Mouse (Mus musculus) ES-Bruce4 (cell line): Measurements from ENCODE around the gene Shh. TPM values are rescaled to one million over a fixed set of nuclear protein-coding genes. Genes with fewer than 3 reads are reported as not detected.

Experiments
- H3K27ac ChIP-seq: 2 replicates; pipeline ENCODE4 v1.5.1; 2012; ENCODE audit warnings: low read length, inconsistent platforms; ENCODE audit not compliant: insufficient read depth
- H3K27me3 ChIP-seq: 2 replicates; pipeline ENCODE4 v1.6.1; 2012; ENCODE audit warnings: mild to moderate bottlenecking, low read length, inconsistent platforms; ENCODE audit not compliant: control insufficient read depth, poor library complexity, insufficient read depth, severe bottlenecking
- H3K36me3 ChIP-seq: 2 replicates; pipeline ENCODE4 v1.6.1; 2012; ENCODE audit warnings: inconsistent platforms, mild to moderate bottlenecking, low read length, moderate library complexity; ENCODE audit not compliant: control insufficient read depth, poor library complexity, insufficient read depth, severe bottlenecking
- H3K4me1 ChIP-seq: one replicate; pipeline ENCODE4 v1.8.1; 2011; ENCODE audit warnings: low read length; ENCODE audit not compliant: control insufficient read depth, insufficient read depth
- H3K4me3 ChIP-seq: 2 replicates; pipeline ENCODE4 v1.5.1; 2011; ENCODE audit warnings: low read depth, mild to moderate bottlenecking, low read length
- H3K9ac ChIP-seq: 2 replicates; pipeline ENCODE4 v1.6.1; 2012; ENCODE audit warnings: low read depth, mild to moderate bottlenecking, inconsistent platforms; ENCODE audit not compliant: poor library complexity, severe bottlenecking
- H3K9me3 ChIP-seq: replicated peaks from 2 replicates; pipeline ENCODE4 v1.6.1; 2012; ENCODE audit warnings: mild to moderate bottlenecking, low read length, inconsistent platforms; ENCODE audit not compliant: control insufficient read depth, poor library complexity, insufficient read depth, severe bottlenecking
- CTCF ChIP-seq: IDR thresholded peaks from one replicate; pipeline ENCODE4 v1.8.1; 2011; ENCODE audit warnings: low read depth, low read length
- EP300 ChIP-seq: IDR thresholded peaks from 2 replicates; pipeline ENCODE4 v1.6.1; 2011; ENCODE audit warnings: low read depth, low read length; ENCODE audit not compliant: insufficient read depth
- POLR2A ChIP-seq: IDR thresholded peaks from one replicate; pipeline ENCODE4 v1.8.1; 2011; ENCODE audit warnings: low read length; ENCODE audit not compliant: insufficient read depth
- polyA plus RNA-seq: library from polyadenylated mRNA; stranded (reverse); fragments of >200 nt; gene quantifications from 2 replicates; pipeline ENCODE4 v1.2.4, GENCODE M21; 2011; ENCODE audit warnings: low read depth; ENCODE audit not compliant: missing spikeins, insufficient read depth, insufficient read length

Gene Shh
- polyA plus RNA-seq, result not detected in 2 replicates

GRCm38 (mm10) chr5:28466760-28467306 lies at the start of gene Shh:
Gene Shh (minus strand): TSS chr5:28467256.
- no peaks in the 10 kb centered on the region for H3K9me3 ChIP-seq
- peak within 1 kb of the TSS; percentile 1 for H3K4me3 ChIP-seq
- H3K36me3 ChIP-seq, result no peaks in the 10 kb centered on the region
- H3K4me1 ChIP-seq, result no peaks in the 10 kb centered on the region
- H3K27ac ChIP-seq, result no peak within 1 kb of the TSS
- H3K9ac ChIP-seq, result no peak within 1 kb of the TSS
- TF ChIP-seq EP300 (no peak), POLR2A (no peak), CTCF (no peak)
- peaks cover 38% of the 10 kb centered on the region for H3K27me3 ChIP-seq

GRCm38 (mm10) chr5:28500792-28501439 lies 33.9 kb upstream of the Shh start:
- Histone ChIP-seq H3K9ac (no peak overlapping the region), H3K4me1 (no peaks in the 10 kb centered on the region), H3K9me3 (no peaks in the 10 kb centered on the region), H3K4me3 (no peak overlapping the region), H3K27ac (no peak overlapping the region), H3K27me3 (no peaks in the 10 kb centered on the region), H3K36me3 (no peaks in the 10 kb centered on the region)
- TF ChIP-seq EP300, result no peak
- TF ChIP-seq POLR2A, result no peak

DNA sequence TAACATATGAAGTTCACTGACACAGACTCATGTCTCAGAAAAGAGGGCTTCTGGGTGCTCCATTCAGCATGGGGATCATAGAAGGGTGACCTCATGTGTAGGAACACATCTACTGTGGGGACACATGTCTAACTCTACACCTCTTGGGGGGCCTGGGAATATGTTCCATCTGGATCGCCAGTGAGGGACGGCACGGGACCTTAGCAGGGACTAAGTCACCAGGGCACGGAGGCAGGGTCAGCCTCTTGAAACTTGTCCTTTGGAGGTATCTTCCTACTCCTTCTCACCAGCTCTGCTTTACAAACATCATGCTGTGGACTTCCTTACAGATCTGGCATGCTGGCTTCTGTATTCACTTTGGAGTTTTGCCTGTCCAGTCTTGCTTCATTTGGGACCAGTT lies 31.8 kb upstream of the Shh start:
- no peaks in the 10 kb centered on the region for H3K36me3 ChIP-seq
- no peaks in the 10 kb centered on the region for H3K4me1 ChIP-seq
- no peak overlapping the region for H3K4me3 ChIP-seq
- H3K9me3 ChIP-seq, result no peaks in the 10 kb centered on the region
- no peaks in the 10 kb centered on the region for H3K27me3 ChIP-seq
- H3K27ac ChIP-seq, result no peak overlapping the region
- TF ChIP-seq POLR2A (no peak), EP300 (no peak)
- no peak overlapping the region for H3K9ac ChIP-seq

GRCm38 (mm10) chr5:28495712-28496650 lies 28.9 kb upstream of the Shh start:
- H3K9ac ChIP-seq, result no peak overlapping the region
- TF ChIP-seq CTCF (no peak), EP300 (no peak), POLR2A (no peak)
- no peaks in the 10 kb centered on the region for H3K4me1 ChIP-seq
- H3K9me3 ChIP-seq, result no peaks in the 10 kb centered on the region
- no peaks in the 10 kb centered on the region for H3K36me3 ChIP-seq
- no peaks in the 10 kb centered on the region for H3K27me3 ChIP-seq
- no peak overlapping the region for H3K27ac ChIP-seq
- H3K4me3 ChIP-seq, result no peak overlapping the region

DNA sequence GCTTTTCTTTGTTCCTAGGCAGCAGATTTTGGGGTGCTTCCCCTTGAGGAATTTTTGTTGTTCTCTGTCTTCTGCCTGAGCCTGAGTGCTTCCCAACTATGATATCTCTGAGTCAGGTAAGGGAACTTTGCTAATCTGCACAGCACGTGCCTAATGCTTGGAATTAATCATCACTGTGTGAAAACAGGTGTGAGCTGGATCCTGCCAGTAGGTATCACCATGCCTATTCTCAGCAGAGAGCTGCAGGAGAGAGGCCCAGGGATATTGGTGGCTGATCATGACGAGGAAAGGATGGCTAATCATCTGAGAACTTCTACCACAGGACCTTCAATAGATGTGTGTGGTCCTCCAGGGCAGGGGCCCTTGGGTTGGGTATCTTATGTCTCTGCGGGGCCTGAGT lies 26.5 kb upstream of the Shh start:
- no peak for TF ChIP-seq POLR2A
- TF ChIP-seq CTCF, result no peak
- TF ChIP-seq EP300, result no peak
- H3K4me1 ChIP-seq, result no peaks in the 10 kb centered on the region
- H3K36me3 ChIP-seq, result no peaks in the 10 kb centered on the region

GRCm38 (mm10) chr5:28482991-28483390 lies 15.9 kb upstream of the Shh start:
- H3K4me3 ChIP-seq, result no peak overlapping the region
- H3K9ac ChIP-seq, result no peak overlapping the region
- no peaks in the 10 kb centered on the region for H3K9me3 ChIP-seq
- no peaks in the 10 kb centered on the region for H3K36me3 ChIP-seq
- no peaks in the 10 kb centered on the region for H3K4me1 ChIP-seq
- TF ChIP-seq CTCF, result no peak
- TF ChIP-seq EP300, result no peak
- TF ChIP-seq POLR2A, result no peak
- H3K27me3 ChIP-seq, result no peaks in the 10 kb centered on the region
- no peak overlapping the region for H3K27ac ChIP-seq

More for the DNA sequence above, 26.5 kb upstream of the Shh start:
- Histone ChIP-seq H3K27ac (no peak overlapping the region), H3K27me3 (no peaks in the 10 kb centered on the region), H3K9ac (no peak overlapping the region), H3K4me3 (no peak overlapping the region), H3K9me3 (no peaks in the 10 kb centered on the region)
